Mouse (Mus musculus) midbrain, embryonic 10.5 days (tissue): ENCODE data around the gene Atpaf1. TPM values are rescaled to one million over a fixed set of nuclear protein-coding genes. Genes with fewer than 3 reads are reported as not detected.

ENCODE experiments used
- DNase-seq: peaks from one replicate; pipeline ENCODE4 v3.0.0-alpha.2; 2017; ENCODE audit warnings: low spot score
- H3K27ac ChIP-seq: fragments of 300-500 bp; sonication (generic); replicated peaks from 2 replicates; pipeline ENCODE4 v1.5.1; 2016; ENCODE audit warnings: mild to moderate bottlenecking
- H3K27me3 ChIP-seq: fragments of 300-500 bp; sonication (generic); 2 replicates; pipeline ENCODE4 v1.6.1; 2016; ENCODE audit warnings: low read depth, mild to moderate bottlenecking; ENCODE audit not compliant: poor library complexity, severe bottlenecking
- H3K36me3 ChIP-seq: fragments of 300-500 bp; sonication (generic); 2 replicates; pipeline ENCODE4 v1.6.1; 2016; ENCODE audit warnings: mild to moderate bottlenecking, moderate library complexity
- H3K4me1 ChIP-seq: fragments of 300-500 bp; sonication (generic); 2 replicates; pipeline ENCODE4 v1.6.1; 2016
- H3K4me3 ChIP-seq: fragments of 300-500 bp; sonication (generic); 2 replicates; pipeline ENCODE4 v1.5.1; 2016; ENCODE audit warnings: mild to moderate bottlenecking, moderate library complexity
- H3K9me3 ChIP-seq: fragments of 300-500 bp; sonication (generic); replicated peaks from 2 replicates; pipeline ENCODE4 v1.6.1; 2016; ENCODE audit warnings: mild to moderate bottlenecking
- WGBS: fragments of 180-500 bp; shearing (Covaris S2); methylation state at CpG from one replicate; pipeline ENCODE4 v1.1.7; 2016; 5-methylcytosine and 5-hydroxymethylcytosine counted together
- polyA plus RNA-seq: library from polyadenylated mRNA; unstranded; fragments of >200 nt; fragmentation: Nextera tagmentation; extraction: Ambion mirVana; gene quantifications from 2 replicates; pipeline ENCODE4 v1.2.1, GENCODE M21; 2016

Gene Atpaf1
- polyA plus RNA-seq, 1 experiment from 2014 or later: 53.8 TPM

- H3K4me3 ChIP-seq: no peak overlapping the region
- DNase-seq: no peak
- H3K9me3 ChIP-seq: no peaks in the 10 kb centered on the region
- 64% methylated on average over 4 of the region's 4 CpGs for WGBS
- H3K36me3 ChIP-seq: peaks cover 69% of the 10 kb centered on the region
- peak overlapping the region; percentile 23 for H3K27ac ChIP-seq
- no peaks in the 10 kb centered on the region for H3K27me3 ChIP-seq
- H3K4me1 ChIP-seq: peaks cover 38% of the 10 kb centered on the region
Observed at GRCm38 (mm10) chr4:115855609-115856008, 71.0 kb downstream of the Atpaf1 start.

GRCm38 (mm10) chr4:115856282-115856681, 71.7 kb downstream of the Atpaf1 start:
- Histone ChIP-seq H3K4me1 (peaks cover 38% of the 10 kb centered on the region), H3K27ac (peak overlapping the region; percentile 23; the same call in 1 of the 2 replicates), H3K36me3 (peaks cover 69% of the 10 kb centered on the region), H3K4me3 (no peak overlapping the region), H3K27me3 (no peaks in the 10 kb centered on the region), H3K9me3 (no peaks in the 10 kb centered on the region)
- DNase-seq: no peak
- 52% methylated on average over 4 of the region's 4 CpGs for WGBS

DNA sequence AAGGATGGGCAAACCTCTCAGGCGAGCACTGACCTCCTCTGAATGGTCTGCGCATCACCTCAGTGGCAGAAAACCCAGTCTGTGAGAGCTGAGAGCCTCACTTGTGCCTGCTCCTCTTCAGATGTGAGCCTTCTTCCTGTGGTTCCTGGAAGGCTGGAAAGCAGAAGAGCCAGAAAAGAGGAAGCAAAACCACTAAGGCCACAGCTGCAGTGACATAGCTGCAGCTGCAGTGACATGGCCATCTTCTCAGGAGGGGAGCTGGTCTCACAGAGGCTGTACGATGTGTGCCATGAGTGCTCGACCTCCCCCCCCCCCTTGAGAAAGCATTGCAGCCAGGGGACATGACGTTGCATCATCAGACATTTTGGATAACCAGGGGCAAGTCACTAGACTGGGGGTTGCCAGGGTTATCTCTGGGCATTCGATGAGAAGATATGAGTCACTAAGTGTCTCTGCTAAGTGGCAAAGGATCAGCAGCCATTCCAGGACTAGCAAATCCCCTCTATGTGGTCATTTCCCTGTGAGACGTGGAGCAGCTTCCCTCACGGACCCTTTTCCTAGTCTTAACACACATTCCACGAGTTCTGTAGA, 72.8 kb downstream of the Atpaf1 start:
- Histone ChIP-seq H3K27ac (no peak overlapping the region), H3K4me1 (peaks cover 38% of the 10 kb centered on the region), H3K27me3 (no peaks in the 10 kb centered on the region), H3K9me3 (no peaks in the 10 kb centered on the region), H3K36me3 (peaks cover 69% of the 10 kb centered on the region), H3K4me3 (no peak overlapping the region)
- DNase-seq: no peak
- 82% methylated on average over 9 of the region's 9 CpGs for WGBS

DNA sequence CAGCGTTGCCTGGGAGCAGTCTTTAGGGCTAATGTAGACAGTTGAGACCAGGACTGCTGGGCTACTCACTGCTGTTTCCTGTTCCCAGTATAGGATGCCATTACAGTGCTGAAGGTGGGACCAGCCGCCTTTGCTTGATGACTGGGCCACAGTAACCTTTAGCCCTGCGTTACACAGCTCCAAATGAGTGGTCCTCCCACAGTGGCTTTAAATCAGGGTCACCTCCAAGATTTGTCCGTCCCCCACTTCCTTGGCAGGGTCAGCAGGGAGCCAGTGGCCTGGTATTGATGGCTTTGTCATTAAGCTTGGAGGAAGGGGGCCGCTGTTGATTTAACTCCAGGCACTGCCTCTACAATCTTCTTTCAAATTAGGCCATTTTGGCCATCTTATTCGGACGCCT, 78.7 kb downstream of the Atpaf1 start:
- 0 out of 2 replicates have a peak overlapping the region, but pooled peaks have one; percentile 15 for H3K27ac ChIP-seq
- WGBS: 73% methylated on average over 7 of the region's 7 CpGs
- H3K4me1 ChIP-seq: peaks cover 9% of the 10 kb centered on the region
- H3K27me3 ChIP-seq: no peaks in the 10 kb centered on the region
- H3K9me3 ChIP-seq: no peaks in the 10 kb centered on the region
- H3K4me3 ChIP-seq: no peak overlapping the region
- DNase-seq: no peak
- peaks cover 80% of the 10 kb centered on the region for H3K36me3 ChIP-seq

- no peak for DNase-seq
Observed at GRCm38 (mm10) chr4:115863880-115864279, 79.3 kb downstream of the Atpaf1 start.

More at GRCm38 (mm10) chr4:115863880-115864279, 79.3 kb downstream of the Atpaf1 start:
- no peak overlapping the region for H3K4me3 ChIP-seq
- WGBS: 75% methylated on average over 10 of the region's 10 CpGs
- H3K27me3 ChIP-seq: no peaks in the 10 kb centered on the region
- no peaks in the 10 kb centered on the region for H3K9me3 ChIP-seq
- H3K27ac ChIP-seq: no peak overlapping the region
- H3K36me3 ChIP-seq: peaks cover 76% of the 10 kb centered on the region
- peaks cover 14% of the 10 kb centered on the region for H3K4me1 ChIP-seq

Other genes starting within 250 kb of the Atpaf1 start
- not detected in 2 replicates for gene Cyp4a31, start 221.2 kb upstream of the Atpaf1 start, polyA plus RNA-seq
- gene Cyp4a32, start 183.8 kb upstream of the Atpaf1 start, polyA plus RNA-seq: not detected in 2 replicates
- gene Cyp4b1, start 137.1 kb upstream of the Atpaf1 start, polyA plus RNA-seq: not detected in 2 replicates
- gene Efcab14, start 47.1 kb upstream of the Atpaf1 start, polyA plus RNA-seq: 34.4 and 34.8 TPM in 2 replicates
- gene Tex38, start 3.8 kb upstream of the Atpaf1 start, polyA plus RNA-seq: 0.17 and 0.25 TPM in 2 replicates
- gene Mob3c, start 43.3 kb downstream of the Atpaf1 start, polyA plus RNA-seq: 4.4 and 6.7 TPM in 2 replicates
- gene Mknk1, start 54.4 kb downstream of the Atpaf1 start, polyA plus RNA-seq: 29.7 and 31.2 TPM in 2 replicates
- 0.07 TPM in 1 of 2 replicates, not detected in the other for gene Kncn, start 99.6 kb downstream of the Atpaf1 start, polyA plus RNA-seq
- 0.21 and 0.30 TPM in 2 replicates for gene 6430628N08Rik, start 105.9 kb downstream of the Atpaf1 start, polyA plus RNA-seq
- 38.5 and 39.4 TPM in 2 replicates for gene Dmbx1, start 155.1 kb downstream of the Atpaf1 start, polyA plus RNA-seq
- gene Faah, start 233.1 kb downstream of the Atpaf1 start, polyA plus RNA-seq: 1.4 and 2.7 TPM in 2 replicates